Mouse (Mus musculus) heart, embryonic 11.5 days (tissue): ENCODE measurements around the gene Smim10l2a. TPM values are rescaled to one million over a fixed set of nuclear protein-coding genes. Genes with fewer than 3 reads are reported as not detected.

ENCODE experiments used
- ATAC-seq: fragments of 200-750 bp; cut with Nextera tagmentation; replicated peaks from 2 replicates; pipeline ENCODE4 v1.8.0; 2017; ENCODE audit warnings: moderate library complexity; ENCODE audit not compliant: insufficient number of reproducible peaks, low FRiP score, low TSS enrichment
- H3K27ac ChIP-seq: fragments of 300-500 bp; sonication (generic); 2 replicates; pipeline ENCODE4 v1.5.1; 2014; ENCODE audit warnings: mild to moderate bottlenecking, low read depth, low read length
- H3K27me3 ChIP-seq: fragments of 300-500 bp; sonication (generic); 2 replicates; pipeline ENCODE4 v1.6.1; 2014; ENCODE audit warnings: mild to moderate bottlenecking, low read length, mixed read lengths; ENCODE audit not compliant: control insufficient read depth, insufficient read depth
- H3K36me3 ChIP-seq: fragments of 300-500 bp; sonication (generic); 2 replicates; pipeline ENCODE4 v1.6.1; 2014; ENCODE audit warnings: mild to moderate bottlenecking, low read length, moderate library complexity, mixed read lengths; ENCODE audit not compliant: control insufficient read depth, insufficient read depth
- H3K4me1 ChIP-seq: fragments of 300-500 bp; sonication (generic); 2 replicates; pipeline ENCODE4 v1.6.1; 2014; ENCODE audit warnings: low read length; ENCODE audit not compliant: control insufficient read depth, insufficient read depth
- H3K4me2 ChIP-seq: fragments of 300-500 bp; sonication (generic); 2 replicates; pipeline ENCODE4 v1.6.1; 2014; ENCODE audit warnings: mild to moderate bottlenecking, moderate library complexity
- H3K4me3 ChIP-seq: fragments of 300-500 bp; sonication (generic); 2 replicates; pipeline ENCODE4 v1.5.1; 2014; ENCODE audit warnings: low read depth, low read length
- H3K9ac ChIP-seq: fragments of 300-500 bp; sonication (generic); 2 replicates; pipeline ENCODE4 v1.6.1; 2014; ENCODE audit warnings: mild to moderate bottlenecking, low read depth, low read length, moderate library complexity
- H3K9me3 ChIP-seq: fragments of 300-500 bp; sonication (generic); replicated peaks from 2 replicates; pipeline ENCODE4 v1.6.1; 2016; ENCODE audit warnings: low read length; ENCODE audit not compliant: control insufficient read depth
- WGBS: fragments of 180-500 bp; shearing (Covaris S2); extraction: QIAGEN DNeasy Blood & Tissue Kit; methylation state at CpG from one replicate; pipeline ENCODE4 v1.1.7; 2014; ENCODE audit not compliant: insufficient replicate concordance; 5-methylcytosine and 5-hydroxymethylcytosine counted together
- polyA plus RNA-seq: library from polyadenylated mRNA; unstranded; fragments of >200 nt; fragmentation: Nextera tagmentation; extraction: Ambion mirVana; gene quantifications from 2 replicates; pipeline ENCODE4 v1.2.1, GENCODE M21; 2014

Gene Smim10l2a
- polyA plus RNA-seq, 1 experiment from 2014 or later: 2.0 TPM

DNA sequence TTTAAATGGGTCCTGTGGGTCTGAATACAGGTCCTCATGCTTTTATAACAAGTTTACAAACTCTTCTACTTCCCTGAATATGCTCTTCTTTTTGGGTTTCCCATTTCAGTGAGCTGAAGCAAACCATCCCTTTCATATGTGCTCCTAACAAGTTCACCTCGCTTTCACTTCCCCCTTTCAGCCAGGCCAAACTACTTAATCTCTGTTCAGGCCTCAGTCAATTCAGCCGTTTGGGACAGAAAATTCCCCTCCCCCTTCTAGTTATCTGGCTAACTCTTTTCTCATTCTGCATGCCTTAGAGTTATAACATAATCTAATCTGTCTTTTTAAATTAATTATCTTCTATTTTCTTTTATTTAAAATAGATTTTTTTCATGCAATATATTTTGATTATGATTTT lies 30.3 kb downstream of the Smim10l2a start:
- no peak overlapping the region for H3K4me2 ChIP-seq
- H3K27ac ChIP-seq: no peak overlapping the region
- ATAC-seq: no peak
- H3K27me3 ChIP-seq: no peaks in the 10 kb centered on the region
- H3K4me1 ChIP-seq: no peaks in the 10 kb centered on the region
- no peak overlapping the region for H3K9ac ChIP-seq
- no peak overlapping the region for H3K4me3 ChIP-seq
- H3K36me3 ChIP-seq: no peaks in the 10 kb centered on the region
- no peaks in the 10 kb centered on the region for H3K9me3 ChIP-seq
- WGBS: 30% methylated on average over 2 of the region's 2 CpGs

- H3K9ac ChIP-seq: no peak overlapping the region
- no peaks in the 10 kb centered on the region for H3K36me3 ChIP-seq
- WGBS: 64% methylated on average over 1 of the region's 1 CpGs
These were observed 31.1 kb downstream of the Smim10l2a start for GRCm38 (mm10) chrX:56405482-56405881.

GRCm38 (mm10) chrX:56406128-56406527 lies 31.7 kb downstream of the Smim10l2a start:
- 56% methylated on average over 5 of the region's 5 CpGs for WGBS
- ATAC-seq: no peak
- Histone ChIP-seq H3K9me3 (no peaks in the 10 kb centered on the region), H3K9ac (no peak overlapping the region), H3K4me3 (no peak overlapping the region), H3K27ac (no peak overlapping the region), H3K27me3 (no peaks in the 10 kb centered on the region), H3K4me2 (no peak overlapping the region), H3K4me1 (no peaks in the 10 kb centered on the region), H3K36me3 (no peaks in the 10 kb centered on the region)

More at GRCm38 (mm10) chrX:56405482-56405881, 31.1 kb downstream of the Smim10l2a start:
- Histone ChIP-seq H3K27ac (no peak overlapping the region), H3K4me3 (no peak overlapping the region), H3K9me3 (no peaks in the 10 kb centered on the region), H3K27me3 (no peaks in the 10 kb centered on the region), H3K4me2 (no peak overlapping the region), H3K4me1 (no peaks in the 10 kb centered on the region)
- ATAC-seq: no peak

- no peak for ATAC-seq
- H3K4me3 ChIP-seq: no peak overlapping the region
- no peaks in the 10 kb centered on the region for H3K4me1 ChIP-seq
- WGBS: 57% methylated on average over 3 of the region's 3 CpGs
- no peaks in the 10 kb centered on the region for H3K27me3 ChIP-seq
- H3K9me3 ChIP-seq: no peaks in the 10 kb centered on the region
- no peaks in the 10 kb centered on the region for H3K36me3 ChIP-seq
- H3K4me2 ChIP-seq: no peak overlapping the region
- H3K9ac ChIP-seq: no peak overlapping the region
- H3K27ac ChIP-seq: no peak overlapping the region
These were observed 41.9 kb downstream of the Smim10l2a start for GRCm38 (mm10) chrX:56416277-56416676.

- WGBS: 57% methylated on average over 4 of the region's 4 CpGs
- no peaks in the 10 kb centered on the region for H3K9me3 ChIP-seq
- no peak overlapping the region for H3K27ac ChIP-seq
- no peak overlapping the region for H3K4me3 ChIP-seq
- no peak for ATAC-seq
- no peaks in the 10 kb centered on the region for H3K36me3 ChIP-seq
- no peaks in the 10 kb centered on the region for H3K4me1 ChIP-seq
- no peak overlapping the region for H3K4me2 ChIP-seq
- H3K9ac ChIP-seq: no peak overlapping the region
- no peaks in the 10 kb centered on the region for H3K27me3 ChIP-seq
These were observed 43.2 kb downstream of the Smim10l2a start for GRCm38 (mm10) chrX:56417541-56417940.

Other genes with a start within 250 kb of the Smim10l2a start
- 1.9 and 3.2 TPM in 2 replicates for gene 3830403N18Rik, start 238.0 kb upstream of the Smim10l2a start, polyA plus RNA-seq
- gene Gm773, start 161.7 kb upstream of the Smim10l2a start, polyA plus RNA-seq: not detected in 2 replicates
- gene Zfp449, start 28.2 kb upstream of the Smim10l2a start, polyA plus RNA-seq: 8.0 and 9.7 TPM in 2 replicates
- gene Gm2174, start 73.4 kb downstream of the Smim10l2a start, polyA plus RNA-seq: 1.5 and 1.9 TPM in 2 replicates
- gene Ints6l, start 80.3 kb downstream of the Smim10l2a start, polyA plus RNA-seq: 20.0 and 21.2 TPM in 2 replicates
- not detected in 2 replicates for gene Gm10477, start 150.2 kb downstream of the Smim10l2a start, polyA plus RNA-seq
- not detected in 2 replicates for gene Gm648, start 175.0 kb downstream of the Smim10l2a start, polyA plus RNA-seq
- gene Mmgt1, start 223.5 kb downstream of the Smim10l2a start, polyA plus RNA-seq: 27.8 and 28.1 TPM in 2 replicates
- 4.4 and 4.7 TPM in 2 replicates for gene Slc9a6, start 235.2 kb downstream of the Smim10l2a start, polyA plus RNA-seq